ENCODE assay signal across 21 mouse cellular contexts in the genomic region with DNA sequence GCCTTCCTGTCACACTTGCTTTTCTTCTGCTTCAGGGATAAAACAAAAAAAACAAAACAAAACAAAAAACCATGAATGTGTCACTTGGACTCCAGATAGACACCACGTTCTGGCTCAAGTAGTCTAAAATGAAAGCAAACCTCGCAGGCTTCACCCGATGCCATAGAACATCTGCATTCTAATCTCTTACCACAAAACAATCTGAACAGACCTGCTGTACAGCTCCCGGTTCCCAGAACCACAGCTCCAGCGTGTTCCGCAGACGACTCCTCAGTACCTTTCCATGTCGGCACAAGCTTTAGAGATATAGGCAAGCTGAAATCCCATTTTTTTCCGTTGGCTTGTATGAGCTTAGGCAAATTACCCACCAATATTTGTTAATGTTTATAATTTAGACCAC. TPM values are rescaled to one million over a fixed set of nuclear protein-coding genes. Genes with fewer than 3 reads are reported as not detected.
DNase-seq lines count a peak whose midpoint lies in the region; ATAC-seq and TF ChIP-seq lines count a peak whose summit lies in the region.
"Had no signal": no experiment of that assay in that cellular context is flagged by ENCODE, and none has a peak within 500 bp of the region (broad histone marks: within the 10 kb centered on the region; RNA-seq: fewer than 3 reads in every experiment).

No protein-coding gene starts in this region.

- peaks cover 32% of the 10 kb centered on the region for H3K4me1 ChIP-seq in liver, embryonic 12.5 days
- peaks cover 4% of the 10 kb centered on the region; the same call in 1 of the 2 replicates for H3K4me1 ChIP-seq in liver, embryonic 16.5 days (ENCODE audit: control insufficient read depth, low read depth, low read length)
- no peaks in the 10 kb centered on the region for H3K4me1 ChIP-seq in stomach, postnatal 0 days (replicated peaks; ENCODE audit: control insufficient read depth, insufficient read depth)
- H3K4me1 ChIP-seq: embryonic facial prominence, embryonic 13.5 days; forebrain, embryonic 13.5 days had no signal

- TF ChIP-seq EP300 in stomach, postnatal 0 days (optimal IDR thresholded peaks at IDR 0.05), result no peak

- no peak for ATAC-seq in liver, embryonic 12.5 days
- no peak for ATAC-seq in liver, embryonic 16.5 days (ENCODE audit: low read depth)
- 0 out of 2 replicates have a peak, but pooled peaks have one; percentile 35 for ATAC-seq in stomach, postnatal 0 days (ENCODE audit: low FRiP score, low TSS enrichment)
- ATAC-seq: CD4-positive, CD25-positive, alpha-beta regulatory T cell, adult 4 months; forebrain, embryonic 13.5 days; forebrain, postnatal 0 days had no signal

- H3K4me2 ChIP-seq in liver, embryonic 12.5 days, result peak overlapping the region; percentile 44
- peak overlapping the region; percentile 28 for H3K4me2 ChIP-seq in liver, embryonic 16.5 days (ENCODE audit: low read depth, low read length)
- H3K4me2 ChIP-seq in stomach, postnatal 0 days (replicated peaks; ENCODE audit: low read depth), result no peak overlapping the region; the same call in 1 of the 2 replicates
- H3K4me2 ChIP-seq: embryonic facial prominence, embryonic 13.5 days; forebrain, embryonic 13.5 days; heart, embryonic 13.5 days; hindbrain, embryonic 14.5 days had no signal

- H3K9ac ChIP-seq in liver, embryonic 12.5 days, result peak overlapping the region; percentile 26; the same call in 1 of the 2 replicates
- H3K9ac ChIP-seq in liver, embryonic 16.5 days (ENCODE audit: low read depth, low read length), result no peak overlapping the region
- H3K9ac ChIP-seq in stomach, postnatal 0 days (ENCODE audit: low read length), result no peak overlapping the region
- H3K9ac ChIP-seq: embryonic facial prominence, embryonic 13.5 days; forebrain, embryonic 13.5 days; forebrain, postnatal 0 days; heart, embryonic 13.5 days; hindbrain, embryonic 14.5 days had no signal

- H3K27me3 ChIP-seq in liver, embryonic 12.5 days (replicated peaks), result peaks cover 5% of the 10 kb centered on the region
- H3K27me3 ChIP-seq in liver, embryonic 16.5 days (ENCODE audit: control insufficient read depth, insufficient read depth, low read depth, low read length), result no peaks in the 10 kb centered on the region
- H3K27me3 ChIP-seq in stomach, postnatal 0 days (ENCODE audit: control insufficient read depth, insufficient read depth, low read length), result no peaks in the 10 kb centered on the region
- H3K27me3 ChIP-seq: embryonic facial prominence, embryonic 13.5 days; forebrain, embryonic 13.5 days; heart, embryonic 13.5 days had no signal

- H3K27ac ChIP-seq in liver, embryonic 12.5 days, result no peak overlapping the region
- H3K27ac ChIP-seq in liver, embryonic 16.5 days (ENCODE audit: low read length), result no peak overlapping the region
- H3K27ac ChIP-seq in stomach, postnatal 0 days (replicated peaks), result no peak overlapping the region
- H3K27ac ChIP-seq: embryonic facial prominence, embryonic 13.5 days; forebrain, embryonic 13.5 days; heart, embryonic 13.5 days; hindbrain, embryonic 14.5 days had no signal

- peak overlapping the region; percentile 11; the same call in 1 of the 2 replicates for H3K4me3 ChIP-seq in liver, embryonic 12.5 days
- no peak overlapping the region for H3K4me3 ChIP-seq in liver, embryonic 16.5 days (ENCODE audit: low read depth, low read length)
- H3K4me3 ChIP-seq in stomach, postnatal 0 days (ENCODE audit: low read depth, low read length), result no peak overlapping the region
- H3K4me3 ChIP-seq: embryonic facial prominence, embryonic 13.5 days; forebrain, embryonic 13.5 days; heart, embryonic 13.5 days had no signal

- peak; percentile 51 for DNase-seq in urinary bladder, postnatal 14 days (ENCODE audit: low spot score)
- DNase-seq in urinary bladder, postnatal 10 days (ENCODE audit: low spot score), result no peak
- peak; percentile 27 for DNase-seq in stomach, postnatal 0 days (ENCODE audit: low spot score)
- DNase-seq in thymus, postnatal 25 days, result no peak
- DNase-seq in spleen, postnatal 14 days (ENCODE audit: low spot score in 2 of 2), result no peak
- DNase-seq in kidney, postnatal 4 days, result no peak
- DNase-seq: adrenal gland, postnatal 10 days; B cell, adult 2 months; cerebellum, adult 11 months; cerebellum, adult 8-10 months; cerebellum, postnatal 14 days; forebrain, postnatal 0 days; gastrocnemius, postnatal 14 days; heart, postnatal 4 days had no signal

- H3K9me3 ChIP-seq in liver, embryonic 12.5 days (replicated peaks), result no peaks in the 10 kb centered on the region
- no peaks in the 10 kb centered on the region for H3K9me3 ChIP-seq in liver, embryonic 16.5 days (replicated peaks; ENCODE audit: control insufficient read depth, low read length)
- H3K9me3 ChIP-seq in stomach, postnatal 0 days (ENCODE audit: control insufficient read depth, low read length), result no peaks in the 10 kb centered on the region
- H3K9me3 ChIP-seq: embryonic facial prominence, embryonic 13.5 days; forebrain, embryonic 13.5 days; heart, embryonic 13.5 days had no signal

- no peaks in the 10 kb centered on the region for H3K36me3 ChIP-seq in liver, embryonic 12.5 days
- no peaks in the 10 kb centered on the region for H3K36me3 ChIP-seq in liver, embryonic 16.5 days (ENCODE audit: control insufficient read depth, insufficient read depth)
- H3K36me3 ChIP-seq in stomach, postnatal 0 days (ENCODE audit: control insufficient read depth, insufficient read depth, low read length), result no peaks in the 10 kb centered on the region
- H3K36me3 ChIP-seq: embryonic facial prominence, embryonic 13.5 days; heart, embryonic 13.5 days had no signal

- WGBS in liver, embryonic 12.5 days (ENCODE audit: insufficient replicate concordance), result 39% methylated on average over 9 of the region's 9 CpGs
- 30% methylated on average over 9 of the region's 9 CpGs for WGBS in liver, embryonic 16.5 days (ENCODE audit: insufficient replicate concordance)
- 66% methylated on average over 9 of the region's 9 CpGs for WGBS in stomach, postnatal 0 days

- TF ChIP-seq CTCF in stomach, postnatal 0 days (IDR thresholded peaks at IDR 0.05; ENCODE audit: low read depth), result no peak

RNA-seq across cellular contexts. Expression of a gene that starts 22.5 kb away (rescaled TPM):
- polyA plus RNA-seq in liver, embryonic 12.5 days (2016; fragmentation: Nextera tagmentation; extraction: Ambion mirVana), result 8.8 and 10.0 TPM in 2 replicates
- 2.8 and 3.3 TPM in 2 replicates for polyA plus RNA-seq in liver, embryonic 16.5 days (2015; fragmentation: Nextera tagmentation; extraction: Ambion mirVana)
- polyA plus RNA-seq in stomach, postnatal 0 days (2015; fragmentation: Nextera tagmentation; extraction: Ambion mirVana), result 47.4 and 48.4 TPM in 2 replicates

RNA-seq across cellular contexts. Expression of a gene that starts 32.9 kb away (rescaled TPM):
- 69.7 and 73.6 TPM in 2 replicates for polyA plus RNA-seq in liver, embryonic 12.5 days (2016; fragmentation: Nextera tagmentation; extraction: Ambion mirVana)
- 52.9 and 62.2 TPM in 2 replicates for polyA plus RNA-seq in liver, embryonic 16.5 days (2015; fragmentation: Nextera tagmentation; extraction: Ambion mirVana)
- 128 and 134 TPM in 2 replicates for polyA plus RNA-seq in stomach, postnatal 0 days (2015; fragmentation: Nextera tagmentation; extraction: Ambion mirVana)

RNA-seq across cellular contexts. Expression of a gene that starts 59.5 kb away (rescaled TPM):
- polyA plus RNA-seq in liver, embryonic 12.5 days (2016; fragmentation: Nextera tagmentation; extraction: Ambion mirVana), result 27.6 and 29.5 TPM in 2 replicates
- polyA plus RNA-seq in liver, embryonic 16.5 days (2015; fragmentation: Nextera tagmentation; extraction: Ambion mirVana), result 19.0 and 19.2 TPM in 2 replicates
- polyA plus RNA-seq in stomach, postnatal 0 days (2015; fragmentation: Nextera tagmentation; extraction: Ambion mirVana), result 46.2 and 46.7 TPM in 2 replicates

Comparison
In these comparisons a context has a peak if more than half of its experiments do, and no peak if none do; other contexts are left out.
1. DNase-seq: peak in urinary bladder, postnatal 14 days (single experiment) and stomach, postnatal 0 days (single experiment); none in urinary bladder, postnatal 10 days (single experiment), thymus, postnatal 25 days (single experiment), spleen, postnatal 14 days (0 of 2) and kidney, postnatal 4 days (0 of 2).